Mouse (Mus musculus): ENCODE measurements at regions not wholly inside any gene's neighbourhood (a gene's known extent, or its start where the extent isn't known, plus 50 kb on each side); places are given as distances from the start of the nearest gene placed in this dataset.
"Not testable (repeated sequence)": the region's sequence is repeated elsewhere in the genome, so short reads cannot be mapped to it uniquely, and the experiment has no call there.

DNA sequence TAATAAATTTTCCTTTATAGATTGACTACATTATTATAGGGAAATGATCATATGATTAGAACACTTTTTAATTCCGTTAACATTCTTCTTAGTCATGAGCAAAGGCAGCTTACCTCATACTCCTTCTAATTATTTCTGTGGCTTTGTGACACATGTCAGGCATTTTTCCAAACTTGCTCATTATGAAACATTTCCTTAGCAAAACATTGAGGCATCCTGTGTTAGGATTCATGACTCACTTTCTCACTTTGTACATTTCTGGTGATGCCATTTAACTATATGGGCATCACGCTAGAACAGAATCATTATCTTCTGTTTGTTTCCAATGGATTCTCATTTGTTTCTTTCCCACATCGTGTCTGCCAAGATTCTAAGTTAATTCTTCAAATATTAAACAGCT lies 621.3 kb downstream of the Tecrl start:
- no peak for DNase-seq (ENCODE audit: low spot score in 2 of 2)
- intact Hi-C loops (cut with DNase I), result loop anchor here (10.0 kb wide), 1 partner anchor 321 kb away; no protein-coding TSS in a partner anchor

DNA sequence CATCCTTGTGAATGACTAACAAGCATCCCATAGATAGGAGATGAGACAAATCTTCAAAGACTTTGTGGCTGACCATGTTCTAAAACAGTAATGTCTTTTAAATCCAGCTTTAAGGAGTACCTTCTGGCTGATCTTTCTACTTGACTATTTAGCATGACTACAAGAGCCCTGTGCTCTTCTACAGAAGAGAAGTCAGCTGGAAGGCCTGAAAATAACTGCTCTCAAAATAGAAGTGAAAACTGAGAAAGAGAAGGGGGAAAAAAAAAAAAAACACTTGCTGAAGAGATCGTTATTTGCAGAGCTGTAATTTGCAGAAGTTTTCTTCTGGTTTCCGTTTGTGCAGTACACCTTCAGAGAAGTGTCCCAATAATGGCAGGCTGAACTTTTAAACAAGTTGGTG lies 626.8 kb downstream of the Tecrl start:
- DNase-seq (ENCODE audit: low spot score in 2 of 2), result no peak
- intact Hi-C loops (cut with DNase I), result loop anchor here (5.0 kb wide), 1 partner anchor 169 kb away; no protein-coding TSS in a partner anchor

DNA sequence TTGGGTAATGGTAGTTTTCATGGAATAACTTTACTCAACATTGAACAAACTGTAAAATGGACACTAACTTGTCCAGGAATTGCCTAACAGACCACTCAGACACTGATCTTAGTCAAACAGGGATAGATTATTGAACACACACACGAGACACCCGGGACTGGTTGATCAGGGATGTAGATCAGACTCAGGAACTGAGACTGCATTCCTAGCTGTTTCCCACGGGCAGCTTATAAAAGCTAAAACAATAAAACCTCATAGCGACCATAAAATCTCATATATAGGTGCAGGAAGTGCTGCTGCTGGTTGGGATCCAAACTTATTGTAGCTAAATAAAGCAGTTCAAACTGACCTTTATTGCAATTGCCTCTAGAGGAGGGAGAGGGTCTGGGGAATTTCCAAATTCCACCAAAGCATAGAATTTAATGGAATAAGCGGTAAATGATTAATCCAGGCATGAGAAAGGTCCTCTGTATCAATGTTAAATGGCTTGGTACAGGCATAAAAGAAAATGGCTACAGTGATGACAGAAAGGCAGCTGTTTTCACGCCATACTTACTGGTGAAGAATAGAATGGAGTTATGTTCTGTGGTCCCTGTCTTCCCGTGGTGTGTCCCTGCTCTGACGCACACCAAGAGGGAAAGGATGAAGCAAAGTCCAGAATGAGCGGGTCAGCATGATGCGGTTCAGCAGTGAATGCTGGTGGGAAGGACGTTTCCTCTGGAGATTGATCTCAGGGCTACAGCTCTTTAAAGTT lies 627.6 kb downstream of the Tecrl start:
- no peak for DNase-seq (ENCODE audit: low spot score in 2 of 2)
- intact Hi-C loops (cut with DNase I), result loop anchor here (5.0 kb wide), 1 partner anchor 170 kb away; no protein-coding TSS in a partner anchor

DNA sequence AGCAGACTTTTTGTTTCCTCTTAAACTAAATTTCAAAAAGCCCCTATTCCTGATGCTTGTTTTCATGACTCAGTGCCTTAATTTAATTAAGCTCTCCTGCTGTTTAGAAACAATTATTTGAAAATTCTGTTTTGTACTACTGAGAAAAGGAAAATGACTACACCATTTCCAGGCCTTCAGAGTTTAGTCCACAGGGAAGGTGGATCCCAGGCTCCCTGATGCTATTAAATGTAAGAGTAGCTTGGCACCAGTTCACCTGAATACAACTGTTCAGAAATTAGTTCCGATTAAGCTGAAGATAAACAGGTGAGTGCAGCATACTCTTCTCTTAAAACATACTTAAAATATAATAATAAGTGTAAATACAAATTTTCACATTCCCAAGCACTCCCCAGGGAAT lies 639.3 kb downstream of the Tecrl start:
- no peak for DNase-seq (ENCODE audit: low spot score in 2 of 2)
- intact Hi-C loops (cut with DNase I), result no loop called here

DNA sequence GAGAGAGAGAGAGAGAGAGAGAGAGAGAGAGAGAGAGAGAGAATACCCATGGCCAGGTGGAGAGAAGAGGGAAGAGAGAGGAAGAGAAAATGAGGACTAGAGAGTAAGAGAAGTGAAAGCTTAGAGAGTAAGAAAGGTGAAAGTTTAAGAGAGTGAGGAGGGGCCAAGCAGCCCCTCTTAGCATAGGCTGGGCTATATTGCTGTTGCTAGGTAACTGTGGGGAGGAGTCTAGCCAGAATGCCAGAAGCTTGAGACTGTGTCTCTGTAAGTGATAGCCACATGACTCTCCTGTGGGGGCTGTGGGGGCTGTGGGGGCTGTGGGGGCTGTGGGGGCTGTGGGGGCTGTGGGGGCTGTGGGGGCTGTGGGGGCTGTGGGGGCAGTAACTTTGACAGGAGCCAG lies 655.3 kb downstream of the Tecrl start:
- DNase-seq (ENCODE audit: low spot score in 2 of 2); intact Hi-C loops (cut with DNase I): not testable (repeated sequence)

DNA sequence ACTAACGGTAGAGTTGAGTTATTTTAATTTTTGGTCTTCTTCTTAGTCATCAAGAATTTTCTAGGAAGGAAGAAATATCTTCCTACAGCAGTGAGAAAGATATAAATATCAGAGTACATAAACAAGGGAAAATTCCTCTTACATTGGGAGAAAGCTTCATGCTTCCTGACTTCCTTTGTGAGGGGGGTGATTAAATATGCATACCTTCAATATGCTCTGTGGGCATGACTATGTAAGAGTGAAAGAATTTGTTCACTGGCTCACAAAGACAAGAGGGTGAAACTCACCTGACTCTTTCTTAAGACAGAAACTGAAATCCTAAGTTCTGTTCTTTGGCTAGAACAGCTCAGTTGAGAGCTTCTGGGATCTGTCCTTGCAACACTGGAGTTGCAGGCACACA lies 656.1 kb downstream of the Tecrl start:
- no peak for DNase-seq (ENCODE audit: low spot score in 2 of 2)
- intact Hi-C loops (cut with DNase I), result no loop called here

DNA sequence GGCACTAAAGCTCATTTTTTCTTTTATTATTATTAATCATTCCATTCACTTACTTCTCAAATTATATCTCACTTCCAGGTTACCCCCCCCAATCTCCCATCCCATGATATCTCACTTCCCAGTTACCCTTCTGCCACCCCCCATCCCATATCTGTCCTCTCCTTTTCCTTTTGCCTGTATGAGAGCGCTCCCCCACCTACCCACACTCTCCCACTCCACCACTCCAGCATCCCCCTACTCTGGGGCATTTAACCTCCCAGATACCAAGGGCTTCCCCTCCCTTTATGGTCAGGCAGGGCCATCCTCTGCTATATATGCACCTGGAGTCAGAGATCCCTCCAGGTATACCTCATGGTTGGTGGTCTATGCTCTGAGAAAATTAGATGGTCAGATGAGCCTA lies 671.6 kb downstream of the Tecrl start:
- DNase-seq (ENCODE audit: low spot score in 2 of 2), result no peak
- intact Hi-C loops (cut with DNase I), result no loop called here

DNA sequence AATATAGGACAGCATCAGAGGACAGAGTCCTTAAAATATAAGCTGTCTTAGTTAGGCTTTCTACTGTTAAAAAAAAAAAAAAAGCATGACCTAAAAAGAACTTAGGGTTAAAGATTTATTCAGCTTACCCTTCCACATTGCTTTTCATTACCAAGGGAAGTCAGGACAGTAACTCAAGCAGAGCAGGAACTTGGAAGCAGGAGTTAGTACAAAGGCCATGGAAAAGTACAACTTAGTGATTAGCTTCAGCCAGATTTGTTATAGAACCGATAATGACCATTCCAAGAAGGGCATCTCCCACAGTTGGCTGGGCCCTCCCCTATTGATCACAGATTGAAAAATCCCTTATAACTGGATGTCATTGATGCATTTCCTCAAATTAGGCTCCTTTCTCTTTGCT lies 690.9 kb downstream of the Tecrl start:
- no peak for DNase-seq (ENCODE audit: low spot score in 2 of 2)
- intact Hi-C loops (cut with DNase I), result no loop called here

DNA sequence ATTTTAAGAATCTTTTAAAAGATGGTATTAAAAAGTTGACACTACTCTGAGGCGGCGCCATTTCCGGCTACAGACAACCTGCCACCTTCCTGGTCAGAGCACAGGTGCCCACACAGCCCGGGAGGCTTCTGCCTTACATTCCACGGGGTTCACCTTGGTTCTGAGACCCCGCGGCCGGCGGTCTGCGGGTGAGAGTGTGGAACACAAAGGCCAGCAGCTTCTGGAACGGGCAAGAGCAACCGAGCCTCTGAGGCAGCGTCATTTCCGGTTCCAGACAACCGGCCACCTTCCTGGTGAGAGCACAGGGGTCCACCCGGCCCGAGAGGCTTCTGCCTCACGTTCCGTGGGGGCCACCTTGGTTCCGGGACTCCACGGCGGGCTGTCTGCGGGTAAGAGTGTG lies 701.4 kb downstream of the Tecrl start:
- DNase-seq (ENCODE audit: low spot score in 2 of 2); intact Hi-C loops (cut with DNase I): not testable (repeated sequence)

DNA sequence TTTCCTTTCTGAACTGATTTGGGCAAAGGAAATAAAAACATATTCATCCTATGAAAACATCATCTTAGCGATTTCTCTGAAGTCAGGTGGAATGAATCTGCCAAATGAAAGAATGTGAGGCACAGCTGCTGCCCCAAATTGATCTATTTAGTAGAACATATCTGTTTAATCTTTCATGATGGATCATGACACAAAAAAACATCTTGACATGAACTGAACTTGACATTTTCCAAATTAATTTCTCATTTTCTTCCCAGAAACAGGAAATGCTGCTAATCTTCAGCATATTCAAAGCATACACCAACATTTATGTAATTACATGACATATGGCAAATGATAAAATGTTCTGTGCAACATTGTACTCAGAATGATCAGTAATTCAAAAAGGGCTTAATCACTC lies 734.9 kb downstream of the Tecrl start:
- intact Hi-C loops (cut with DNase I), result no loop called here
- no peak for DNase-seq (ENCODE audit: low spot score in 2 of 2)

Measured in left cerebral cortex, postnatal 36 days (tissue).